Mouse (Mus musculus): ENCODE results near the gene Tgfbr3. TPM values are rescaled to one million over a fixed set of nuclear protein-coding genes. Genes with fewer than 3 reads are reported as not detected.
A peak's percentile ranks its signal among the peaks of the same experiment; 100 is the strongest.

The Tgfbr3 gene
- polyA plus RNA-seq, 1 experiment from 2014 or later = 4.7 TPM

DNA sequence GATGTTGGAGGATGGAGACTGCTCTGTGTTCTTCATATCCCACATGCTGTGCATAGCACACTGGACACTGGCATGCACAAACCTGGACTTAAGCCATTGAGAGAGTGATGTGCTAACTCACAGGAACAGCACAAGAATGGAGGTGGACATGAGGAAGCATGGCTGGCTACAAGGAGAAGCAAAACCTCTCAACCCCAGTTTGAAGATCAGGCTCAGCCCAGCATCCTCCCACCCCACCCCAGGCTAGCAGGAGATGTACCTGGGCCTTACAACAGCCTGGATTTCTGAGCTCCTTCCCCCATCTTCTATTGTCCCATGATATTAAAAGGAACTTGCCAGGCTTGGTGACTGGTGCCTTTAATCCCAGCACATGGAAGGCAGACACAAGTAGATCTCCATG lies 126.1 kb downstream of the Tgfbr3 start:
- no peak overlapping the region for H3K4me3 ChIP-seq (replicated peaks; ENCODE audit: low read depth, low read length)
- H3K9ac ChIP-seq (replicated peaks; ENCODE audit: low read length) = no peak overlapping the region
- peaks cover 14% of the 10 kb centered on the region; the same call in 1 of the 2 replicates for H3K4me1 ChIP-seq (ENCODE audit: control insufficient read depth, insufficient read depth, low read length)
- no peaks in the 10 kb centered on the region for H3K27me3 ChIP-seq (ENCODE audit: control insufficient read depth, insufficient read depth, low read length)
- H3K27ac ChIP-seq (replicated peaks; ENCODE audit: low read depth, low read length) = no peak overlapping the region
- H3K36me3 ChIP-seq (ENCODE audit: control insufficient read depth, insufficient read depth, low read length) = no peaks in the 10 kb centered on the region
- no peak overlapping the region for H3K4me2 ChIP-seq (ENCODE audit: low read length)
- ATAC-seq (ENCODE audit: low FRiP score, low TSS enrichment) (no peak), DNase-seq (no peak)
- no peaks in the 10 kb centered on the region for H3K9me3 ChIP-seq (ENCODE audit: control insufficient read depth, low read length)

DNA sequence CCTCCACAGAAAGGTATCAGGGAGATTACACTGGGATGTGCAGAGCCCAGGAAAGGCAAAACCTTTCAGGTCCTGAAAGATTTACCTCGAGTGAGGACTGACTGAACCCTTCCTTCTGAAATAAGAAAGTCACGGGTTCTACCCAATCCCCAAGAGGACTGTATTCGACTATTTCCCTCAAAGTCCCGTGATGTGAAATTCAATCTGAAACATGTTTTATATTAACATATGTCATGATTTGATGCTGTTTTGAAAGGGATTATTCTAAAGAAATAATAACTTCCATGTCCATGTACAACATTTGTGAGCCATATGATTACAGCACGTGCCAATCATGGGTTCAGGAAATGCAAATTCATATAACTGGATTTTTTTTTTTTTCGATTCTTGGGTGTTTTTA lies 126.6 kb downstream of the Tgfbr3 start:
- Histone ChIP-seq H3K4me1 (ENCODE audit: control insufficient read depth, insufficient read depth, low read length) (peaks cover 8% of the 10 kb centered on the region; the same call in 1 of the 2 replicates), H3K9me3 (ENCODE audit: control insufficient read depth, low read length) (no peaks in the 10 kb centered on the region), H3K27me3 (ENCODE audit: control insufficient read depth, insufficient read depth, low read length) (no peaks in the 10 kb centered on the region), H3K4me3 (replicated peaks; ENCODE audit: low read depth, low read length) (no peak overlapping the region), H3K36me3 (ENCODE audit: control insufficient read depth, insufficient read depth, low read length) (no peaks in the 10 kb centered on the region), H3K27ac (replicated peaks; ENCODE audit: low read depth, low read length) (no peak overlapping the region), H3K4me2 (ENCODE audit: low read length) (no peak overlapping the region), H3K9ac (replicated peaks; ENCODE audit: low read length) (no peak overlapping the region)
- no peak for DNase-seq
- WGBS = 85% methylated on average over 6 of the region's 6 CpGs
- ATAC-seq (ENCODE audit: low FRiP score, low TSS enrichment) = no peak

DNA sequence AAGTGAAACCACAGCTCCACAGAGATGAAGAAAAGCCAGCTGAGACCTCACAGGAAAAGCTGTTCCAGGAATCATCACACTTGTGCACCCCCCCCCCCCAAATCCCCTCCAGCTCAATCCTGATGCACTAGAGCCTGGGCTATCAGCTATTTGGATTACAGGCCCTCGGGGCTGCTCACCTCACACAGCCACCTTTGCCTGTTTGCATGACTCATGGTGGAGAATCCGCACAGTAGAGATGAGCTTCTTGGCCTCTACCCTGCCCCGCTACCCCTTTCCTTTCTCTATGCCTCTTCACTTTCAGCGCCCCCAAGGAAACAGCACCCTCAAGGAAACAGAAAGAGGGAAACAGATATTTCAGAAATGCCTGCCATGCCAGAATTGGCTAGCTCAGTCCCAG lies 127.1 kb downstream of the Tgfbr3 start:
- no peak for ATAC-seq (ENCODE audit: low FRiP score, low TSS enrichment)
- H3K27ac ChIP-seq (replicated peaks; ENCODE audit: low read depth, low read length) = no peak overlapping the region
- WGBS = 83% methylated on average over 4 of the region's 4 CpGs
- H3K27me3 ChIP-seq (ENCODE audit: control insufficient read depth, insufficient read depth, low read length) = no peaks in the 10 kb centered on the region
- no peaks in the 10 kb centered on the region for H3K9me3 ChIP-seq (ENCODE audit: control insufficient read depth, low read length)
- peaks cover 3% of the 10 kb centered on the region; the same call in 1 of the 2 replicates for H3K4me1 ChIP-seq (ENCODE audit: control insufficient read depth, insufficient read depth, low read length)
- no peaks in the 10 kb centered on the region for H3K36me3 ChIP-seq (ENCODE audit: control insufficient read depth, insufficient read depth, low read length)
- H3K4me2 ChIP-seq (ENCODE audit: low read length) = no peak overlapping the region
- DNase-seq = no peak
- no peak overlapping the region for H3K4me3 ChIP-seq (replicated peaks; ENCODE audit: low read depth, low read length)
- no peak overlapping the region for H3K9ac ChIP-seq (replicated peaks; ENCODE audit: low read length)

DNA sequence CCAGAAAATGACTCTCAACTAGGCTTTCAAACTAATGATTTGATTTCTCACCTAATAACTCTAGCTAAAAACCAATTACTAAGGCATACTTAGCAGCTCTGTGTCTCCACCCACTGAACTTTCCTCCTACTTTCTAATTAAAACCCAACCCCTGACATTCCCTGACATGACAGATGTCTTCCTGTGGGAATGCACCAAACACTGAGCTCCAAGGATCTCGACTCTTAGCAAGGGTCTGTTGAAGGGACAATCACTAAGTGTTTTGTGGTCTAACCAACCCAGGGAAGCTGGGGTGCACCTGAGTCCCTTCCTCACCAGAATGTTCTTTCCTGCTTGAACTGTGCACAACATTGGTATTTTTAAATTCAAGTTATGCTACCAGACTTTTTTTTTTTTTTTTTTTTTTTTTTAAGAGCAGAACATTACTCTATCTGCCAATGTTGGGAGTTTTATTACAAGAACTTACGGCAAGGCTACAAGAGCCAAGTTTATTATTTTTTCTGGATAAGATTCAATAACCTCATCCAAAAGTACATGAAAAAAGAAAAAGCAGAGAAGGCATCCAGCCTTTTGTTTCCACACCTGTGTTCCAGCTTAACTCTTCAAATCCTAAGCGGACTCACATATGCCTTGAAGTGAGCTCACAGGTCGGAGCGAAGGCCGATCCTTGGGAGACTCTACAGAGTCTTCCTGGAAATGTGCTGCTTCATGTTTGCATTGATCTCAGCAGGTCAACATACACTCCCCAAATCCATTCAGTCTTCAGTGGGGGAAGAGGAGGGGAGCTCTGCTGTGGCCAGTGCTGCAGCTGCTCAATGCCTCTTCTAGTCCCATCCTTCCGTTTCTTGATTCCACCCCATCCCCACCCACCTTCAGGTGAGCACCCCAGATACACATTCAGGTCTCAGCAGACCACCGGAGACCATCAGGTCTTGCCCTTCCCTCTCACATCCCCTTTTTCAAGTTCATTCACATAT lies 129.2 kb downstream of the Tgfbr3 start:
- H3K4me2 ChIP-seq (ENCODE audit: low read length) = no peak overlapping the region
- WGBS = 91% methylated on average over 8 of the region's 8 CpGs
- no peak for DNase-seq

DNA sequence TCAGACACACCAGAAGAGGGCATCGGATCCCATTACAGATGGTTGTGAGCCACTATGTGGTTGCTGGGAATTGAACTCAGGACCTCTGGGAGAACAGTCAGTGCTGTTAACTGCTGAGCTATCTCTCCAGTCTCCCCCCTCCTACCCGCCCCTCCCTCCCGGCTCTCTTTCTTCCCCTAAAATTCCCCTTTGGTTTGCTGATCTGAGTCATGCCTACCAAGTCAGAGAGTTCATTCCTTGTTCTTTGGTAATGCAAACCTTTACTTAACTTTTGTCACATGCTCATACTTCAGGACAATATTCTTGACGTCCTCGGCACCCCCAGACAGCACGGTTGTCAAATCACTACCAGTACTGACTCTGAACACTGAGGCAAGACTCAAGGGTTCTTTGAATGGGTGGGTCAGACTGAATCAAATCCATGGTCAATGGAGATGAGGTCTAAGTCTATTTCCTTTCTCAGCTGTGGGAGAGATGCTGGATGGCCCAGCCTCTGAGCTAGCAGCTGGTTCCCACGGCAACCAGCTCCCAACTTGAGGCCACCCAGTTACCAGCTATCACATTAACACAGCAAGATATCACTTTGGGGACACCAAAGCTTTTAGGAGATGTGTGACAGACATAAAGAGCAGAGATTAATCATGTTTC lies 130.8 kb downstream of the Tgfbr3 start:
- Histone ChIP-seq H3K4me2 (ENCODE audit: low read length) (no peak overlapping the region), H3K9ac (replicated peaks; ENCODE audit: low read length) (no peak overlapping the region), H3K27ac (replicated peaks; ENCODE audit: low read depth, low read length) (no peak overlapping the region), H3K27me3 (ENCODE audit: control insufficient read depth, insufficient read depth, low read length) (no peaks in the 10 kb centered on the region), H3K36me3 (ENCODE audit: control insufficient read depth, insufficient read depth, low read length) (no peaks in the 10 kb centered on the region), H3K9me3 (ENCODE audit: control insufficient read depth, low read length) (no peaks in the 10 kb centered on the region), H3K4me1 (ENCODE audit: control insufficient read depth, insufficient read depth, low read length) (no peaks in the 10 kb centered on the region), H3K4me3 (replicated peaks; ENCODE audit: low read depth, low read length) (no peak overlapping the region)
- 56% methylated on average over 7 of the region's 7 CpGs for WGBS
- ATAC-seq (ENCODE audit: low FRiP score, low TSS enrichment) (no peak), DNase-seq (peak; percentile 57)

More for the DNA sequence above, 129.2 kb downstream of the Tgfbr3 start:
- ATAC-seq (ENCODE audit: low FRiP score, low TSS enrichment) = no peak
- Histone ChIP-seq H3K4me1 (ENCODE audit: control insufficient read depth, insufficient read depth, low read length) (no peaks in the 10 kb centered on the region), H3K4me3 (replicated peaks; ENCODE audit: low read depth, low read length) (no peak overlapping the region), H3K9ac (replicated peaks; ENCODE audit: low read length) (no peak overlapping the region), H3K36me3 (ENCODE audit: control insufficient read depth, insufficient read depth, low read length) (no peaks in the 10 kb centered on the region), H3K27ac (replicated peaks; ENCODE audit: low read depth, low read length) (no peak overlapping the region), H3K9me3 (ENCODE audit: control insufficient read depth, low read length) (no peaks in the 10 kb centered on the region), H3K27me3 (ENCODE audit: control insufficient read depth, insufficient read depth, low read length) (no peaks in the 10 kb centered on the region)

DNA sequence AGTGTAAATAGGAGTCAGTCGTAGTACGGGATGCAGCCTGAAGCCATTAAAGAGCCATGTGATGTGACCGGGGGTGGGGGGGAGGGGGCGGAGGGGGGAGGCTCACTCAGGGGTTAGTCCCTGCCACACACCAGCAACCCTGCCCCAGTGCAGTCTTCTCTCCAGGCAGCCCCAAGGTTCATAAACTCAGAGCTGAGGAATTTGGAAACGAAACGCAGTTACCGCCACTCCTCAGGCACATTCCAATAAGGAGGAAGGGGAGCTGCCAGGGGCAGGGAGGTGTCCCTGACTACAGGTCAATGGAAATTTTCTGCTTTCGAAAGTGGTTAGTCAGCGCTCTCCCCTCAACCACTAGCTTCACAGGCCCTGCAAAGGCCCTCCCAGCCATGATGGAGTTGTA lies 132.0 kb downstream of the Tgfbr3 start:
- WGBS = 49% methylated on average over 9 of the region's 9 CpGs
- DNase-seq (no peak), ATAC-seq (ENCODE audit: low FRiP score, low TSS enrichment) (no peak)
- no peaks in the 10 kb centered on the region for H3K4me1 ChIP-seq (ENCODE audit: control insufficient read depth, insufficient read depth, low read length)
- H3K36me3 ChIP-seq (ENCODE audit: control insufficient read depth, insufficient read depth, low read length) = no peaks in the 10 kb centered on the region
- no peak overlapping the region for H3K27ac ChIP-seq (replicated peaks; ENCODE audit: low read depth, low read length)
- H3K4me2 ChIP-seq (ENCODE audit: low read length) = no peak overlapping the region
- H3K9ac ChIP-seq (replicated peaks; ENCODE audit: low read length) = no peak overlapping the region
- H3K27me3 ChIP-seq (ENCODE audit: control insufficient read depth, insufficient read depth, low read length) = no peaks in the 10 kb centered on the region
- H3K9me3 ChIP-seq (ENCODE audit: control insufficient read depth, low read length) = no peaks in the 10 kb centered on the region
- H3K4me3 ChIP-seq (replicated peaks; ENCODE audit: low read depth, low read length) = no peak overlapping the region

DNA sequence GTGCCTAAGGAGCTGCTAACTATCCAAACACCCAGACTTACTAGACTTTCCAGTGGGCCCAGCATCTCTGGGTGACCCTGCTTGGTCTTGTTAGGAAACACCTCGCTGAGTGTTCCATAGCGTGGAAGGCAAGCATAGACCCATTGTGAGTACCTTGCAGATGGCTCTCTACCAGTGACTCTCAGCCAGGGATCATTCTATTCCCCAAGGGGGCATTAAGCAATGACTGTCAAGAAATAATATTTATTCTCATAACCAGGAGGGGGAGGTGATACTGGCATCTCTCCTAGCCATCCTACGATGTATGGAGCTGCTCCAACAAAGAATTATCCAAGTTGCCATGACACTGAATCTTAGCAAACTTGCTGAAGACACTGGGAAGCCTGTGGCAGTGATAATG lies 133.3 kb downstream of the Tgfbr3 start:
- no peak for DNase-seq
- Histone ChIP-seq H3K4me2 (ENCODE audit: low read length) (no peak overlapping the region), H3K9ac (replicated peaks; ENCODE audit: low read length) (no peak overlapping the region), H3K27ac (replicated peaks; ENCODE audit: low read depth, low read length) (no peak overlapping the region), H3K27me3 (ENCODE audit: control insufficient read depth, insufficient read depth, low read length) (0 out of 2 replicates have a peak, but pooled peaks cover 7% of the 10 kb centered on the region), H3K4me1 (ENCODE audit: control insufficient read depth, insufficient read depth, low read length) (peaks cover 6% of the 10 kb centered on the region; the same call in 1 of the 2 replicates), H3K4me3 (replicated peaks; ENCODE audit: low read depth, low read length) (no peak overlapping the region), H3K9me3 (ENCODE audit: control insufficient read depth, low read length) (no peaks in the 10 kb centered on the region), H3K36me3 (ENCODE audit: control insufficient read depth, insufficient read depth, low read length) (no peaks in the 10 kb centered on the region)
- 94% methylated on average over 3 of the region's 3 CpGs for WGBS
- no peak for ATAC-seq (ENCODE audit: low FRiP score, low TSS enrichment)

DNA sequence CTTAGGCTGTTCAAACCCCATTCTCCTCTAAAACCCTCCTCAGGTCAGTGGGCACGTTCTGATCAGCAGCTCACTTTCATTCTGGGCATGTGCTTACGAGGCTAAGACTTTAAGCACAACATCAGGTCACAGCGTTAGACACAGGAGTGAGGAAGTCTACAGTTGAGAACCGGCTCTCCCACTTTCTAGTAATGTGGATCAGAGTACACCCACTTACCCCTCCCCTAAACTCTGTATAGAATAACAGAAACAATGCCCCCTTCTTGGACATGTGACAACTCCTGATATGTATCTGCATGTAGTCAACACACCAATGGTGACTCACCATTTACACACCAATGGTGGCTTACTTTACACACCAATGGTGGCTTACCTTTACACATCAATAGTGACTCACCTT lies 136.4 kb downstream of the Tgfbr3 start:
- no peak overlapping the region for H3K4me3 ChIP-seq (replicated peaks; ENCODE audit: low read depth, low read length)
- ATAC-seq (ENCODE audit: low FRiP score, low TSS enrichment) (no peak), DNase-seq (no peak)
- no peaks in the 10 kb centered on the region for H3K36me3 ChIP-seq (ENCODE audit: control insufficient read depth, insufficient read depth, low read length)
- peaks cover 17% of the 10 kb centered on the region for H3K4me1 ChIP-seq (ENCODE audit: control insufficient read depth, insufficient read depth, low read length)
- H3K27ac ChIP-seq (replicated peaks; ENCODE audit: low read depth, low read length) = no peak overlapping the region
- no peak overlapping the region for H3K4me2 ChIP-seq (ENCODE audit: low read length)
- H3K9me3 ChIP-seq (ENCODE audit: control insufficient read depth, low read length) = no peaks in the 10 kb centered on the region
- 0 out of 2 replicates have a peak, but pooled peaks cover 7% of the 10 kb centered on the region for H3K27me3 ChIP-seq (ENCODE audit: control insufficient read depth, insufficient read depth, low read length)
- no peak overlapping the region for H3K9ac ChIP-seq (replicated peaks; ENCODE audit: low read length)
- 90% methylated on average over 4 of the region's 4 CpGs for WGBS

Data from midbrain, embryonic 14.5 days (tissue).